Mouse (Mus musculus): ENCODE data around the gene Gm45799. TPM values are rescaled to one million over a fixed set of nuclear protein-coding genes. Genes with fewer than 3 reads are reported as not detected.

Gm45799 gene
- polyA plus RNA-seq, 1 experiment from 2014 or later, result 45.8 TPM

GRCm38 (mm10) chr7:105726144-105726979, 86.0 kb downstream of the Gm45799 start:
- H3K4me2 ChIP-seq (ENCODE audit: low read depth, low read length), result no peak overlapping the region
- no peaks in the 10 kb centered on the region for H3K27me3 ChIP-seq (ENCODE audit: insufficient read depth, low read length)
- H3K9me3 ChIP-seq (ENCODE audit: low read length), result no peaks in the 10 kb centered on the region
- TF ChIP-seq EP300 (IDR thresholded peaks at IDR 0.05; ENCODE audit: low read depth) (no peak), CTCF (IDR thresholded peaks at IDR 0.05; ENCODE audit: low read depth) (peak; percentile 95)
- H3K9ac ChIP-seq (replicated peaks), result no peak overlapping the region
- no peaks in the 10 kb centered on the region for H3K4me1 ChIP-seq (ENCODE audit: insufficient read depth)
- ATAC-seq (peak; percentile 70), DNase-seq (no peak)
- no peak overlapping the region for H3K4me3 ChIP-seq (ENCODE audit: low read depth, low read length)
- H3K27ac ChIP-seq (ENCODE audit: low read depth), result no peak overlapping the region
- no peaks in the 10 kb centered on the region for H3K36me3 ChIP-seq (replicated peaks; ENCODE audit: insufficient read depth, low read length)
- WGBS (ENCODE audit: insufficient replicate concordance), result 75% methylated on average over 4 of the region's 4 CpGs

GRCm38 (mm10) chr7:105726980-105727325, 86.6 kb downstream of the Gm45799 start:
- Histone ChIP-seq H3K9me3 (ENCODE audit: low read length) (no peaks in the 10 kb centered on the region), H3K27ac (ENCODE audit: low read depth) (no peak overlapping the region), H3K4me1 (ENCODE audit: insufficient read depth) (no peaks in the 10 kb centered on the region), H3K36me3 (replicated peaks; ENCODE audit: insufficient read depth, low read length) (peaks cover 5% of the 10 kb centered on the region; the same call in 1 of the 2 replicates), H3K4me3 (ENCODE audit: low read depth, low read length) (no peak overlapping the region), H3K4me2 (ENCODE audit: low read depth, low read length) (no peak overlapping the region), H3K27me3 (ENCODE audit: insufficient read depth, low read length) (no peaks in the 10 kb centered on the region), H3K9ac (replicated peaks) (no peak overlapping the region)
- TF ChIP-seq CTCF (IDR thresholded peaks at IDR 0.05; ENCODE audit: low read depth) (no peak), EP300 (IDR thresholded peaks at IDR 0.05; ENCODE audit: low read depth) (no peak)
- DNase-seq (no peak), ATAC-seq (no peak)
- 62% methylated on average over 4 of the region's 4 CpGs for WGBS (ENCODE audit: insufficient replicate concordance)

GRCm38 (mm10) chr7:105728701-105729428, 88.5 kb downstream of the Gm45799 start:
- peaks cover 23% of the 10 kb centered on the region for H3K36me3 ChIP-seq (replicated peaks; ENCODE audit: insufficient read depth, low read length)

GRCm38 (mm10) chr7:105733836-105734235, 93.5 kb downstream of the Gm45799 start:
- no peak overlapping the region for H3K27ac ChIP-seq (ENCODE audit: low read depth)

More at GRCm38 (mm10) chr7:105728701-105729428, 88.5 kb downstream of the Gm45799 start:
- H3K4me1 ChIP-seq (ENCODE audit: insufficient read depth), result no peaks in the 10 kb centered on the region
- no peak overlapping the region for H3K4me3 ChIP-seq (ENCODE audit: low read depth, low read length)
- 71% methylated on average over 6 of the region's 6 CpGs for WGBS (ENCODE audit: insufficient replicate concordance)
- H3K9me3 ChIP-seq (ENCODE audit: low read length), result no peaks in the 10 kb centered on the region
- no peak overlapping the region for H3K9ac ChIP-seq (replicated peaks)
- no peak for TF ChIP-seq EP300 (IDR thresholded peaks at IDR 0.05; ENCODE audit: low read depth)
- no peak for TF ChIP-seq CTCF (IDR thresholded peaks at IDR 0.05; ENCODE audit: low read depth)
- H3K4me2 ChIP-seq (ENCODE audit: low read depth, low read length), result no peak overlapping the region
- H3K27ac ChIP-seq (ENCODE audit: low read depth), result no peak overlapping the region
- ATAC-seq (no peak), DNase-seq (no peak)
- no peaks in the 10 kb centered on the region for H3K27me3 ChIP-seq (ENCODE audit: insufficient read depth, low read length)

More at GRCm38 (mm10) chr7:105733836-105734235, 93.5 kb downstream of the Gm45799 start:
- H3K36me3 ChIP-seq (replicated peaks; ENCODE audit: insufficient read depth, low read length), result peaks cover 34% of the 10 kb centered on the region
- peaks cover 19% of the 10 kb centered on the region for H3K4me1 ChIP-seq (ENCODE audit: insufficient read depth)
- no peak for DNase-seq
- H3K27me3 ChIP-seq (ENCODE audit: insufficient read depth, low read length), result no peaks in the 10 kb centered on the region
- ATAC-seq, result no peak
- H3K9me3 ChIP-seq (ENCODE audit: low read length), result no peaks in the 10 kb centered on the region
- 90% methylated on average over 11 of the region's 11 CpGs for WGBS (ENCODE audit: insufficient replicate concordance)
- no peak overlapping the region for H3K4me3 ChIP-seq (ENCODE audit: low read depth, low read length)
- no peak overlapping the region for H3K9ac ChIP-seq (replicated peaks)
- H3K4me2 ChIP-seq (ENCODE audit: low read depth, low read length), result no peak overlapping the region
- no peak for TF ChIP-seq CTCF (IDR thresholded peaks at IDR 0.05; ENCODE audit: low read depth)

Other genes with a start within 250 kb of the Gm45799 start
- gene Fam160a2, start 240.5 kb upstream of the Gm45799 start, polyA plus RNA-seq (2015; fragmentation: Nextera tagmentation; extraction: Ambion mirVana), result 10.3 and 11.1 TPM in 2 replicates
- not detected in 2 replicates for gene Cnga4, start 236.0 kb upstream of the Gm45799 start, polyA plus RNA-seq (2015; fragmentation: Nextera tagmentation; extraction: Ambion mirVana)
- not detected in 2 replicates for gene Cckbr, start 214.8 kb upstream of the Gm45799 start, polyA plus RNA-seq (2015; fragmentation: Nextera tagmentation; extraction: Ambion mirVana)
- gene Cavin3, start 158.3 kb upstream of the Gm45799 start, polyA plus RNA-seq (2015; fragmentation: Nextera tagmentation; extraction: Ambion mirVana), result 4.5 and 4.7 TPM in 2 replicates
- gene Smpd1, start 86.2 kb upstream of the Gm45799 start, polyA plus RNA-seq (2015; fragmentation: Nextera tagmentation; extraction: Ambion mirVana), result 21.6 and 24.0 TPM in 2 replicates
- 0.92 and 0.94 TPM in 2 replicates for gene Apbb1, start 58.9 kb upstream of the Gm45799 start, polyA plus RNA-seq (2015; fragmentation: Nextera tagmentation; extraction: Ambion mirVana)
- 2,004 and 2,190 TPM in 2 replicates for gene Hpx, start 40.4 kb upstream of the Gm45799 start, polyA plus RNA-seq (2015; fragmentation: Nextera tagmentation; extraction: Ambion mirVana)
- gene Trim3, start 7.0 kb upstream of the Gm45799 start, polyA plus RNA-seq (2015; fragmentation: Nextera tagmentation; extraction: Ambion mirVana), result 3.0 and 4.0 TPM in 2 replicates
- 117 and 121 TPM in 2 replicates for gene Timm10b, start 496 bp upstream of the Gm45799 start, polyA plus RNA-seq (2015; fragmentation: Nextera tagmentation; extraction: Ambion mirVana)
- gene Arfip2, start 136 bp upstream of the Gm45799 start, polyA plus RNA-seq (2015; fragmentation: Nextera tagmentation; extraction: Ambion mirVana), result 7.4 and 9.4 TPM in 2 replicates
- 0.19 and 0.22 TPM in 2 replicates for gene Dnhd1, start 10.3 kb downstream of the Gm45799 start, polyA plus RNA-seq (2015; fragmentation: Nextera tagmentation; extraction: Ambion mirVana)
- gene Ilk, start 96.0 kb downstream of the Gm45799 start, polyA plus RNA-seq (2015; fragmentation: Nextera tagmentation; extraction: Ambion mirVana), result 95.1 and 103 TPM in 2 replicates
- 10.6 and 11.6 TPM in 2 replicates for gene Rrp8, start 96.8 kb downstream of the Gm45799 start, polyA plus RNA-seq (2015; fragmentation: Nextera tagmentation; extraction: Ambion mirVana)
- gene Taf10, start 103.8 kb downstream of the Gm45799 start, polyA plus RNA-seq (2015; fragmentation: Nextera tagmentation; extraction: Ambion mirVana), result 104 and 110 TPM in 2 replicates
- gene Tpp1, start 111.7 kb downstream of the Gm45799 start, polyA plus RNA-seq (2015; fragmentation: Nextera tagmentation; extraction: Ambion mirVana), result 60.9 and 65.8 TPM in 2 replicates
- gene Dchs1, start 147.1 kb downstream of the Gm45799 start, polyA plus RNA-seq (2015; fragmentation: Nextera tagmentation; extraction: Ambion mirVana), result 0.45 and 0.58 TPM in 2 replicates
- gene Mrpl17, start 170.5 kb downstream of the Gm45799 start, polyA plus RNA-seq (2015; fragmentation: Nextera tagmentation; extraction: Ambion mirVana), result 405 and 416 TPM in 2 replicates